Mouse (Mus musculus) limb, embryonic 13.5 days (tissue): ENCODE measurements around the gene Coq10a. TPM values are rescaled to one million over a fixed set of nuclear protein-coding genes. Genes with fewer than 3 reads are reported as not detected.
A peak's percentile ranks its signal among the peaks of the same experiment; 100 is the strongest.
"Not testable (repeated sequence)": the region's sequence is repeated elsewhere in the genome, so short reads cannot be mapped to it uniquely, and the experiment has no call there.

Experiments used
- ATAC-seq: fragments of 200-750 bp; cut with Nextera tagmentation; 2 replicates; pipeline ENCODE4 v1.8.0; 2017; ENCODE audit warnings: low read depth, moderate number of reproducible peaks, moderate TSS enrichment; ENCODE audit not compliant: low FRiP score
- H3K27ac ChIP-seq: fragments of 300-500 bp; sonication (generic); 2 replicates; pipeline ENCODE4 v1.5.1; 2015; ENCODE audit warnings: inconsistent platforms, mild to moderate bottlenecking, moderate library complexity
- H3K27me3 ChIP-seq: fragments of 300-500 bp; sonication (generic); 2 replicates; pipeline ENCODE4 v1.6.1; 2015; ENCODE audit warnings: mild to moderate bottlenecking, inconsistent platforms
- H3K36me3 ChIP-seq: fragments of 300-500 bp; sonication (generic); 2 replicates; pipeline ENCODE4 v1.6.1; 2015; ENCODE audit warnings: inconsistent platforms, mild to moderate bottlenecking, moderate library complexity
- H3K4me1 ChIP-seq: fragments of 300-500 bp; sonication (generic); 2 replicates; pipeline ENCODE4 v1.6.1; 2015; ENCODE audit warnings: inconsistent platforms
- H3K4me2 ChIP-seq: fragments of 300-500 bp; sonication (generic); replicated peaks from 2 replicates; pipeline ENCODE4 v1.6.1; 2015; ENCODE audit warnings: inconsistent platforms, mild to moderate bottlenecking, moderate library complexity
- H3K4me3 ChIP-seq: fragments of 300-500 bp; sonication (generic); 2 replicates; pipeline ENCODE4 v1.5.1; 2015; ENCODE audit warnings: moderate library complexity, mild to moderate bottlenecking, inconsistent platforms
- H3K9ac ChIP-seq: fragments of 300-500 bp; sonication (generic); 2 replicates; pipeline ENCODE4 v1.6.1; 2015; ENCODE audit warnings: mild to moderate bottlenecking, inconsistent platforms
- H3K9me3 ChIP-seq: fragments of 300-500 bp; sonication (generic); 2 replicates; pipeline ENCODE4 v1.6.1; 2016; ENCODE audit warnings: inconsistent platforms
- WGBS: fragments of 180-500 bp; shearing (Covaris S2); methylation state at CpG from one replicate; pipeline ENCODE4 v1.1.7; 2015; 5-methylcytosine and 5-hydroxymethylcytosine counted together
- polyA plus RNA-seq: library from polyadenylated mRNA; unstranded; fragments of >200 nt; fragmentation: Nextera tagmentation; extraction: Ambion mirVana; gene quantifications from 2 replicates; pipeline ENCODE4 v1.2.1, GENCODE M21; 2015

Coq10a gene
- polyA plus RNA-seq, 1 experiment from 2014 or later: 14.8 TPM

DNA sequence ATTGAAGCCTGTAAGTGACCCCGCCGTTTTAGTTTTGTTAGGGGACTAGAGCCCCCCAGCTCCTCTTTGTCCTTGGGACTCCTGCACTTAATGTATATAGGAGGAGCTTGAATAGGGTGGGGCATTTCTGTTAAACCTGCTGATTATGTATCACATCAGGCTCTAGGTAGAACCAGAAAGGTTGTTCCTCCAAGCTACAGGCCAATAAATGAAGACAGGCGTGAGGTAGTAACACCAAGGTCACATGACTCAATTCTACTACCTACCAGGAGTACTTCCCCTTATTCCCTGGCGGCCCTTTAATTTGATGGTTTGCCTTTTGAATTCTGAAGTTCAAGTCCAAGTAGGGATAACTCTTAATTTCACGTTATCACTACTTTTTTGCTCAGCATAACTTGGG lies 30.4 kb downstream of the Coq10a start:
- no peak for ATAC-seq
- H3K4me2 ChIP-seq: peak overlapping the region; percentile 83
- peak overlapping the region; percentile 84 for H3K4me3 ChIP-seq
- 17% methylated on average over 5 of the region's 5 CpGs for WGBS
- no peaks in the 10 kb centered on the region for H3K9me3 ChIP-seq
- no peaks in the 10 kb centered on the region for H3K27me3 ChIP-seq
- H3K4me1 ChIP-seq: peaks cover 16% of the 10 kb centered on the region
- peak overlapping the region; percentile 85; the same call in 1 of the 2 replicates for H3K27ac ChIP-seq
- H3K36me3 ChIP-seq: 0 out of 2 replicates have a peak, but pooled peaks cover 6% of the 10 kb centered on the region
- peak overlapping the region; percentile 91 for H3K9ac ChIP-seq

DNA sequence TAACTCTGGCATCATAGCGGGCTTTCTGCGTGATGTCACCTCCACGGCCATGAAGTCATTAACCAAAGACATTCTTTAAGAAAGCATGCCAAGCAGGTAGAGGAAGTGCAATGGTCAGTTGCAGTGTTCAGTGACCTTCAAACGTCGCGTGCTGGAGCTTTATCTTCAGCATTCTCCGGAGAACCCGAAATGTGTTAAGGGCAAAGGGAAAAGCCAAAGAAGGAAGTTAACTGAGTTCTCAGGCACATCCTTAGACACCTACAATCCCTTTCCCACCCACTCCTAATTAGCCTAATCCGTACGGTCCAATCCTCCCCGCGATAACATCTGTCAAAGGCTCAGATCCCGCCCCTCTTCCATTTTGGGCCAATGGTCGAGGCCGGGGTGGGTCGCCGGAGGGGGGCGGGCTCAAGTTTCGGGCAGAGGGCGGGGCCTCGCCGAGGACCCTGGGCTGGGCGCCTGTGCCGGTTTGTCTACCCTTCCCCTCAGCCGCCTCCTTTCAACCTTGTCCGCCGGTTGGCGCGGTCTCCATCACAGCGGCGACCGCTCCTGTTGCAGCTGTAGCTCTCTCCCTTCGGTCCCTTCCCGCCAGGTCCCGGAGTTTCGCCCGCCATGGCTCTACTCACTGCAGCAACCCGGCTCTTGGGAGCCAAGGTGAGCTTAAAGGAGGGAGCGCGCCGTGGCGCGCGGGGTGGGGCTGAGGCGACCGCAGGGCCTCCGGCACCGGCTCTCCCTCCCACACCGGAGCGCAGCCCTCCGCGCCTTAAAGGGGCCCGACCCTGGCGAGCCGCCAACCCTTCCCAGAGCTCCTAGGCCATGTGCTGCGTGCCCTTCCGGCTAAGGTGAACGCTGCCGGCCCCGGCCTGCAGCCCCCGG lies 31.3 kb downstream of the Coq10a start, which contains the start of gene Cs:
Gene Cs (plus strand): TSS at position 429 of the 876 bp plus-strand sequence.
- 1% methylated on average over 61 of the region's 61 CpGs for WGBS
- no peaks in the 10 kb centered on the region for H3K9me3 ChIP-seq

GRCm38 (mm10) chr10:128336597-128336996 lies 32.2 kb downstream of the Coq10a start:
- Histone ChIP-seq H3K9me3 (no peaks in the 10 kb centered on the region), H3K9ac (peak overlapping the region; percentile 65), H3K4me3 (peak overlapping the region; percentile 84), H3K27ac (peak overlapping the region; percentile 85; the same call in 1 of the 2 replicates), H3K4me2 (peak overlapping the region; percentile 67), H3K27me3 (no peaks in the 10 kb centered on the region), H3K4me1 (peaks cover 16% of the 10 kb centered on the region), H3K36me3 (0 out of 2 replicates have a peak, but pooled peaks cover 6% of the 10 kb centered on the region)
- 86% methylated on average over 3 of the region's 3 CpGs for WGBS
- no peak for ATAC-seq

More for the DNA sequence above, 31.3 kb downstream of the Coq10a start, which contains the start of gene Cs:
- peaks cover 16% of the 10 kb centered on the region for H3K4me1 ChIP-seq
- ATAC-seq: peak; percentile 98
- H3K4me3 ChIP-seq: peak within 1 kb of the TSS; percentile 84
- peak within 1 kb of the TSS; percentile 83 for H3K4me2 ChIP-seq
- H3K36me3 ChIP-seq: 0 out of 2 replicates have a peak, but pooled peaks cover 6% of the 10 kb centered on the region
- peak within 1 kb of the TSS; percentile 91 for H3K9ac ChIP-seq
- no peaks in the 10 kb centered on the region for H3K27me3 ChIP-seq
- H3K27ac ChIP-seq: peak within 1 kb of the TSS; percentile 85

GRCm38 (mm10) chr10:128336195-128336594 lies 32.6 kb downstream of the Coq10a start:
- Histone ChIP-seq H3K36me3 (0 out of 2 replicates have a peak, but pooled peaks cover 6% of the 10 kb centered on the region), H3K9me3 (no peaks in the 10 kb centered on the region), H3K4me1 (peaks cover 16% of the 10 kb centered on the region), H3K27me3 (no peaks in the 10 kb centered on the region), H3K4me2 (no peak overlapping the region), H3K9ac (no peak overlapping the region), H3K27ac (no peak overlapping the region), H3K4me3 (no peak overlapping the region)
- ATAC-seq: no peak
- 91% methylated on average over 3 of the region's 3 CpGs for WGBS

DNA sequence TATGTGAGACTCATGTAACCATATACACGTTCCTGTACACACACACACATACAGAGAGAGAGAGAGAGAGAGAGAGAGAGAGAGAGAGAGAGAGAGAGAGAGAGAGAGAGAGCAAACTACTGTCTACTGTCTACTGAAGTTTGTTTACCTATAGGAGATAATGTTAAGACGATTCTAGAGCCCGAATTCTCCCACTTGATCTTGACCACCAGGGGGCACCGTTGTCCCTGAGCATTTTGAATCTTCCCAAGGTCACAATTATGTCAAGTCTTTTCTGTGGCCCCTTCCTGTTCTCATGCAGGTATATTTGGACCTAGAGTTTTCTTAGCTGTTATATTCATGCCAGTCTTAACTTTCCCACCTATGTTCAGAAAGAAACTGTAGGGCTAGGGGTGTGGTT lies 33.2 kb downstream of the Coq10a start:
- WGBS: 0% methylated on average over 4 of the region's 4 CpGs
- no peak for ATAC-seq
- H3K4me3 ChIP-seq: no peak overlapping the region
- no peaks in the 10 kb centered on the region for H3K9me3 ChIP-seq
- H3K9ac ChIP-seq: no peak overlapping the region
- H3K27ac ChIP-seq: no peak overlapping the region
- H3K4me1 ChIP-seq: peaks cover 16% of the 10 kb centered on the region
- no peaks in the 10 kb centered on the region for H3K27me3 ChIP-seq
- H3K36me3 ChIP-seq: 0 out of 2 replicates have a peak, but pooled peaks cover 6% of the 10 kb centered on the region
- no peak overlapping the region for H3K4me2 ChIP-seq

DNA sequence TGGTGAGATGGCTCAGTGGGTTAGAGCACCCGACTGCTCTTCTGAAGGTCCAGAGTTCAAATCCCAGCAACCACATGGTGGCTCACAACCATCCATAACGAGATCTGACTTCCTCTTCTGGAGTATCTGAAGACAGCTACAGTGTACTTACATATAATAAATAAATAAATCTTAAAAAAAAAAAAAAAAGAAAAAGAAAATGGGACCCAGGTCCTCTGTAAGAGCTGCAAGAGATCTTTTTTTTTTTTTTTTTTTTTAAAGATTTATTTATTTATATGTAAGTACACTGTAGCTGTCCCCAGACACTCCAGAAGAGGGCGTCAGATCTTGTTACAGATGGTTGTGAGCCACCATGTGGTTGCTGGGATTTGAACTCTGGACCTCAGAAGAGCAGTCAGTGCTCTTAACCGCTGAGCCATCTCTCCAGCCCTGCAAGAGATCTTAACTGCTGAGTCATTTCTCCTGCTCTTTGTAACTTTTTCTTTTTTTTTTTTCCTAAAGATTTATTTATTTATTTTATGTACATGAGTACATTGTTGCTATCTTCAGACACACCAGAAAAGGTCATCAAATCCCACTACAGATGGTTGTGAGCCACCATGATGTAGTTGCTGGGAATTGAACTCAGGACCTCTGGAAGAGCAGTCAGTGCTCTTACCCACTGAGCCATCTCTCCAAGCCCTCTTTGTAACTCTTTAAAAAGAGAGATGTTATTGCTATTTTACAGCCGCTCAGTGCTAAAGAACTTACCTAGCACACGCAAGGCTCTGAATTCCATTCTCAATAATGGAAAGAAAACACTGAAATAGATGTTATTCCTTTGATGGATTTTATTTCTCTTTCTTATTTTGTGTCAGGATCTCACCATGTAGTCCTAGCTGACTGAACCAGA lies 36.2 kb downstream of the Coq10a start:
- H3K27me3 ChIP-seq, H3K4me2 ChIP-seq, H3K9me3 ChIP-seq, H3K4me3 ChIP-seq, ATAC-seq, H3K4me1 ChIP-seq, H3K9ac ChIP-seq, H3K27ac ChIP-seq: not testable (repeated sequence)
- WGBS: 82% methylated on average over 6 of the region's 6 CpGs
- H3K36me3 ChIP-seq: peaks cover 18% of the 10 kb centered on the region

DNA sequence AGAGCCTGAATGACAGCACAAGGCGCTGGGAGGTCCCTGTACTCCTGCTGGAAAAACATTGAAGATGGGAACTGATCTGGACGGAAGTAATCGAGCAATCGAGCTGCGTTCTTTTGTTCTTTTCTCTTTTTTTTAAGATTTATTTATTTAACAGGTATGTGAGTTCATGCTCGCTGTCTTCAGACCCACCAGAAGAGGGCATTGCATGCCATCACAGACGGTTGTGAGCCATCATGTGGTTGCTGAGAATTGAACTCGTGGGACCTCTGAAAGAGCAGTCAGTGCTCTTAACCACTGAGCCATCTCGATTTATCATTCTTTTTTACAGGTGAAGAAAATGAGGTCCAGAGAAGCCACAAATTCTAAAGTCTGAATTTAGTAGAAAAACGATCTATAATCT lies 41.2 kb downstream of the Coq10a start:
- ATAC-seq: no peak
- Histone ChIP-seq H3K4me2 (no peak overlapping the region), H3K27ac (no peak overlapping the region), H3K27me3 (no peaks in the 10 kb centered on the region), H3K4me3 (no peak overlapping the region), H3K36me3 (peaks cover 51% of the 10 kb centered on the region), H3K4me1 (peaks cover 14% of the 10 kb centered on the region), H3K9me3 (no peaks in the 10 kb centered on the region), H3K9ac (no peak overlapping the region)
- 90% methylated on average over 10 of the region's 10 CpGs for WGBS

- H3K9me3 ChIP-seq: no peaks in the 10 kb centered on the region
- H3K27me3 ChIP-seq: no peaks in the 10 kb centered on the region
- ATAC-seq: no peak
- H3K9ac ChIP-seq: no peak overlapping the region
- no peak overlapping the region for H3K27ac ChIP-seq
- no peak overlapping the region for H3K4me2 ChIP-seq
- 95% methylated on average over 8 of the region's 8 CpGs for WGBS
- H3K4me1 ChIP-seq: peaks cover 14% of the 10 kb centered on the region
- peaks cover 51% of the 10 kb centered on the region for H3K36me3 ChIP-seq
- H3K4me3 ChIP-seq: no peak overlapping the region
These were observed 42.0 kb downstream of the Coq10a start for GRCm38 (mm10) chr10:128326825-128327224.

DNA sequence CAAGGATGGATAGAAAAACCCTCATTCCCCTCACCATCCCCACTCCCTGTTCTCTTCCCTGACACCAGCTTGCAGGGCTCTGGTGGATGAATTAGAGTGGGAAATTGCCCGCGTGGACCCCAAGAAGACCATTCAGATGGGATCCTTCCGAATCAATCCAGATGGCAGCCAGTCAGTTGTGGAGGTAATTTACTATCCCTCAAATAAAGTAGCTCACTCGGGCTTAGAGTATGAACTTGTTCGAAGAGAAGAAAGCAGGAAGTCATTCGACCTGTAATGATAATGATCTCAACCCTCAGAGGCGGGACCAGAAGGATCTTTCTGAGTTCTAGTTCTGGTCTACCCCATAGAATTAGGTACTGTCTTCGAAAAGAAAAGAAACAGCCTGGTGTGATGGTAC lies 45.3 kb downstream of the Coq10a start:
- Histone ChIP-seq H3K36me3 (peaks cover 66% of the 10 kb centered on the region), H3K27ac (peak overlapping the region; percentile 98), H3K4me2 (peak overlapping the region; percentile 94), H3K27me3 (no peaks in the 10 kb centered on the region), H3K4me3 (peak overlapping the region; percentile 91), H3K9ac (peak overlapping the region; percentile 98), H3K9me3 (no peaks in the 10 kb centered on the region), H3K4me1 (peaks cover 19% of the 10 kb centered on the region)
- WGBS: 73% methylated on average over 8 of the region's 8 CpGs
- ATAC-seq: no peak

- peaks cover 19% of the 10 kb centered on the region for H3K4me1 ChIP-seq
- H3K27me3 ChIP-seq: no peaks in the 10 kb centered on the region
- no peaks in the 10 kb centered on the region for H3K9me3 ChIP-seq
- peak; percentile 95 for ATAC-seq
- peak within 1 kb of the TSS; percentile 94 for H3K4me2 ChIP-seq
- peak within 1 kb of the TSS; percentile 91 for H3K4me3 ChIP-seq
- WGBS: under 1% methylated on average over 40 of the region's 40 CpGs
- peak within 1 kb of the TSS; percentile 98 for H3K27ac ChIP-seq
- H3K9ac ChIP-seq: peak within 1 kb of the TSS; percentile 98
- H3K36me3 ChIP-seq: peaks cover 66% of the 10 kb centered on the region
These were observed 46.4 kb downstream of the Coq10a start, which contains the start of gene Cnpy2 for GRCm38 (mm10) chr10:128322141-128323108. Cnpy2 (plus strand) TSS chr10:128322459.

DNA sequence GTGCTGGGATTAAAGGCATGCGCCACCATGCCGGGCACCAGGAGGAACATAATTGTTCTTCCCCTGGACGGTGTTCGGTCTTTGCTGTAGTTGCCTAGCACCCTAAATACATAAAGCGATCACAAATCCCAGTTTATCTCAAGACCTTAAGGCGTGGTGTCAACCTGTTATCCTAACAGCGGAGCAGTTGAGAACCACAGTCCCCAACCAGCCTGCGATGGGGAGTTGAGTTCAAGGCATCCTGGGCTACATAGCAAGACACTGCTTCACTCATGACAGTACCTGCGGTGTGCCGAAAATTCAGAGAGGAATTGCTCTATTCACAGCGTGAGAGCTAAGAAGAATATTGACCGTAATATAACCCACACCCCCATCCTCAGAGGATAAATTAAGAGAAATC lies 47.2 kb downstream of the Coq10a start:
- ATAC-seq: no peak
- Histone ChIP-seq H3K4me2 (peak overlapping the region; percentile 94), H3K4me1 (peaks cover 19% of the 10 kb centered on the region), H3K9me3 (no peaks in the 10 kb centered on the region), H3K4me3 (peak overlapping the region; percentile 91), H3K27me3 (no peaks in the 10 kb centered on the region), H3K27ac (peak overlapping the region; percentile 98; the same call in 1 of the 2 replicates), H3K9ac (peak overlapping the region; percentile 59; the same call in 1 of the 2 replicates), H3K36me3 (peaks cover 65% of the 10 kb centered on the region)
- 61% methylated on average over 12 of the region's 12 CpGs for WGBS
